21 mouse cellular contexts compared by ENCODE assay signal in genomic region chr11:82203706-82204105, GRCm38 (mm10).
A peak's percentile ranks its signal among the peaks of the same experiment; 100 is the strongest.
DNase-seq lines count a peak whose midpoint lies in the region; ATAC-seq and TF ChIP-seq lines count a peak whose summit lies in the region.
"Had no signal": no experiment of that assay in that cellular context is flagged by ENCODE, and none has a peak within 500 bp of the region (broad histone marks: within the 10 kb centered on the region; RNA-seq: fewer than 3 reads in every experiment).

No protein-coding gene starts in this region.

- WGBS in thymus, adult 2 months: 28% methylated on average over 3 of the region's 3 CpGs

- peak overlapping the region; percentile 60 for H3K4me3 ChIP-seq in megakaryocyte, embryonic 14.5 days (replicated peaks)
- H3K4me3 ChIP-seq in left cerebral cortex, adult 2 months: no peak overlapping the region
- H3K4me3 ChIP-seq in thymus, adult 2 months (ENCODE audit: control insufficient read depth, insufficient read depth, low read length): no peak overlapping the region
- H3K4me3 ChIP-seq: embryonic facial prominence, embryonic 12.5 days; forebrain, embryonic 15.5 days; heart, embryonic 13.5 days; hindbrain, embryonic 13.5 days had no signal

- TF ChIP-seq CTCF in left cerebral cortex, adult 2 months (IDR thresholded peaks at IDR 0.05): no peak
- TF ChIP-seq CTCF in thymus, adult 2 months (IDR thresholded peaks at IDR 0.05; ENCODE audit: borderline replicate concordance, control insufficient read depth, extremely low read depth, insufficient read depth, low read length, poor library complexity): no peak

- H3K4me1 ChIP-seq in megakaryocyte, embryonic 14.5 days: peaks cover 44% of the 10 kb centered on the region
- H3K4me1 ChIP-seq in thymus, adult 2 months (replicated peaks; ENCODE audit: control insufficient read depth, insufficient read depth, low read length): no peaks in the 10 kb centered on the region
- H3K4me1 ChIP-seq: embryonic facial prominence, embryonic 12.5 days; forebrain, embryonic 15.5 days; heart, embryonic 13.5 days; hindbrain, embryonic 13.5 days had no signal

- no peak overlapping the region for H3K27ac ChIP-seq in left cerebral cortex, adult 2 months
- H3K27ac ChIP-seq in thymus, adult 2 months (ENCODE audit: control insufficient read depth, insufficient read depth, low read length): no peak overlapping the region
- H3K27ac ChIP-seq: embryonic facial prominence, embryonic 12.5 days; forebrain, embryonic 15.5 days; heart, embryonic 13.5 days; hindbrain, embryonic 13.5 days; hindbrain, postnatal 0 days had no signal

- intact Hi-C loops in left cerebral cortex, adult 2 months (cut with DNase I): no loop called here

- H3K9me3 ChIP-seq in megakaryocyte, embryonic 14.5 days: peaks cover 10% of the 10 kb centered on the region
- H3K9me3 ChIP-seq: embryonic facial prominence, embryonic 12.5 days; forebrain, embryonic 15.5 days; heart, embryonic 13.5 days; hindbrain, embryonic 13.5 days had no signal

- TF ChIP-seq POLR2A in thymus, adult 2 months (IDR thresholded peaks at IDR 0.05; ENCODE audit: control insufficient read depth, extremely low read depth, insufficient read depth, low read length, poor library complexity): no peak

- H3K27me3 ChIP-seq in megakaryocyte, embryonic 14.5 days (replicated peaks): peaks cover 45% of the 10 kb centered on the region
- H3K27me3 ChIP-seq in thymus, adult 2 months (ENCODE audit: control insufficient read depth, insufficient read depth, low read length): no peaks in the 10 kb centered on the region
- H3K27me3 ChIP-seq: embryonic facial prominence, embryonic 12.5 days; forebrain, embryonic 15.5 days; hindbrain, embryonic 13.5 days had no signal

- ATAC-seq in megakaryocyte, adult 5-6 weeks (ENCODE audit: poor library complexity, severe bottlenecking): no peak
- peak; percentile 53 for ATAC-seq in activated CD4-positive, CD25-positive, alpha-beta regulatory T cell, adult 4 months
- ATAC-seq in inflammation-experienced regulatory T-cells, adult 6 months: peak; percentile 63
- ATAC-seq: forebrain, embryonic 15.5 days; hindbrain, postnatal 0 days; intestine, embryonic 16.5 days; Patski had no signal

- H3K36me3 ChIP-seq in megakaryocyte, embryonic 14.5 days (replicated peaks; ENCODE audit: low read length): no peaks in the 10 kb centered on the region
- H3K36me3 ChIP-seq in thymus, adult 2 months (ENCODE audit: control insufficient read depth, insufficient read depth, low read length): no peaks in the 10 kb centered on the region
- H3K36me3 ChIP-seq: embryonic facial prominence, embryonic 12.5 days; forebrain, embryonic 15.5 days; heart, embryonic 13.5 days; hindbrain, embryonic 13.5 days had no signal

- DNase-seq in left cerebral cortex, adult 2 months (ENCODE audit: extremely low spot score in 1 of 2, low spot score in 2 of 2): no peak
- DNase-seq in kidney, adult 11 months: no peak
- no peak for DNase-seq in thymus, adult 2 months
- DNase-seq: adrenal gland, adult 2 months; adrenal gland, postnatal 25 days; cerebellum, adult 18-20 months; cerebellum, postnatal 10 days; gastrocnemius, postnatal 36 days; heart, adult 11 months; heart, postnatal 4 days had no signal
